Mouse (Mus musculus): ENCODE measurements at regions not wholly inside any gene's neighbourhood (a gene's known extent, or its start where the extent isn't known, plus 50 kb on each side); places are given as distances from the start of the nearest gene placed in this dataset.
A peak's percentile ranks its signal among the peaks of the same experiment; 100 is the strongest.
"Not testable (repeated sequence)": the region's sequence is repeated elsewhere in the genome, so short reads cannot be mapped to it uniquely, and the experiment has no call there.

DNA sequence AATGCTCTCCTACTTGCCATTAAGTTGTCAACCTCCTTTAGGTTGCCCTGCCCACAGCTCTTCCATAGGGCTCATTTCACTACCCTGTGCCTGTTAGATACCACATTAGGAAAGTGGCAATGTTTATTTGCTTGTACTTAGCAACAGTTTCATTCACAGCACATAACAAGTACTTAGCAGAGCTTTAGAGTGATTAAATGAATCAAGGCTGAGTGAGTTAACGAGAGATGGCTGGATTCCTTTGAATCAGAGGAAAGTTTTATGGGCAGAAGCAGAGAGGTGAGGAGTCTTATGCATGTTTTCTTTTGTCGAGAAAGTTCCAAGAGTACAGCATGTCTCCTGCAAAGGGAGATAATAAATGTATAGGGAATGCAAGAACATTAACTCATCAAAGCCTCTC is 60.5 kb downstream of the Ptgs2 start:
- no peak for DNase-seq (ENCODE audit: low spot score in 2 of 2)

DNA sequence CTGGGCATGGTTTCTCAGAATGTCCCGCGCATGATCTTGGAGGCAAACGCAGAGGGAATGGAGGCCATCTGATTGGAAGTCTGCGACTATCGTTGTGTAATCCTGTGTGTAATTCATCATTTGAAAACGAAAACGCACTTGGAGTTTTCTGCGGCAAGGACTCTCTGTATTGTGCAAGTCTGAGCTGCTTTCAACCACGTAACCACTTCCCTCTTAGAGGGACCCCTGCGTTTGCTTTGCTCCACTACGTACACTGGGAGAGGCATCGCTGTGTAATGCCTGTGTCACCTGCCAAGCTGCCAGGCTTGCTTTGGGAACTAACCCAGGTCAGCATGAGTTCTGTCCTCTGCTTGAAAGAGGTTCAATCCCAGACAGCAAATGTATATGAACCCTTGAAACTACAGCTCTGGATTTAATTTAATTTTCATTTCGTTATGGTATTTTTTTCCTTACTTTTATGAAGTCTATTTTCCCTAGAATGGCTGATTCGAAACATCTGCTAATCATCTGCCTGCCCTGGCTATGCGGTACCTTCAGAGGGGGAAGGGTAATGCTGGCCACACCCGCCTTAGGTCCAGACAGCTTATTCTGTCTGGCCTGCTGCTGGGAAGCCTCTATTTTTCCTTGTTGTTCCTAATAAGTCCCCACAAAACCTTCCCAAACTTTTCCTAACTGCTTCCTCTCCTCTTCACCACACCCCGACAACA is 65.2 kb downstream of the Ptgs2 start:
- no peak for DNase-seq (ENCODE audit: low spot score in 2 of 2)

- no peak for DNase-seq (ENCODE audit: low spot score in 2 of 2)
Observed at GRCm38 (mm10) chr1:150165597-150165973, 65.8 kb downstream of the Ptgs2 start.

GRCm38 (mm10) chr1:150167172-150167571 is 67.3 kb downstream of the Ptgs2 start:
- DNase-seq (ENCODE audit: low spot score in 2 of 2): no peak

DNA sequence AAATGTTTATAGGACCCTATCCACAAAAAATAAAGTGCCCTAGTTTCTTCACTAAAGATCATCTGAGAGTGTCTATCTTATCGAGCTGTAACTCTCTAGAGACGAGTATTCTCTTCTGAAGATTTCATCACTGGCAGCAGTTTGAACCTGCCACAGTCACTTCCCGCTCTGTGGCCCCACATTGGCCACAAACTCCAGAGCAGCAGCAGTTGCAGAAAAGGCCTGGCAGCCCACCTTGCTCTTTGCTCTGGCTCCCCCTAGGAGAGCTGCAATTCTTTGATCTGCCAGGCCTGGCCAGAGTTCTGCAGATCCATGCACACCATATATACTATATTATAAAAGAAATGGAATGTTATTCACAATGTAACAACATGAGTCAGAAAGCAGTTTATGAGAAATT is 74.4 kb downstream of the Ptgs2 start:
- no peak for DNase-seq (ENCODE audit: low spot score in 2 of 2)

- DNase-seq (ENCODE audit: low spot score in 2 of 2): no peak
Observed at GRCm38 (mm10) chr1:150177029-150177740, 77.4 kb downstream of the Ptgs2 start.

GRCm38 (mm10) chr1:150202022-150202421 is 102.2 kb downstream of the Ptgs2 start:
- no peak for DNase-seq (ENCODE audit: low spot score in 2 of 2)

GRCm38 (mm10) chr1:150212454-150212853 is 106.8 kb upstream of the Pdc start:
- DNase-seq (ENCODE audit: low spot score in 2 of 2): no peak

DNA sequence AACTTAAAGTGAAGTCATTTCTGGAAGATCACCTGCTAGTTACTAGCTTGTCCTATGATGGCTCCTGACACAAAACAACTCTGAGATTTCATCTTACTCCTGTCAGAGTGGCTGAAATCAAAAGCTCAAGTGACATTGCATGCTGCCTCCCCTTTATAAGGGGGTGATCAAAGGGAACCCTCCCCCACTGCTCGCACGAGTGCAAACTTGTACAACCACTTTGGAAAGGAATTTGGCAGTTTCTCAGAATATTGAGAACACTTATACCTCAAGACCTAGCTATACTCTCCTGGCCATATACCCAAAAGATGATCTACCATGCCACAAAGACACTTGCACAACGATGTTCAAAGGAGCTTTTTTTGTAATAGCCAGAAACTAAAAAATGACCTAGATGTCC is 102.5 kb upstream of the Pdc start:
- no peak for DNase-seq (ENCODE audit: low spot score in 2 of 2)

DNA sequence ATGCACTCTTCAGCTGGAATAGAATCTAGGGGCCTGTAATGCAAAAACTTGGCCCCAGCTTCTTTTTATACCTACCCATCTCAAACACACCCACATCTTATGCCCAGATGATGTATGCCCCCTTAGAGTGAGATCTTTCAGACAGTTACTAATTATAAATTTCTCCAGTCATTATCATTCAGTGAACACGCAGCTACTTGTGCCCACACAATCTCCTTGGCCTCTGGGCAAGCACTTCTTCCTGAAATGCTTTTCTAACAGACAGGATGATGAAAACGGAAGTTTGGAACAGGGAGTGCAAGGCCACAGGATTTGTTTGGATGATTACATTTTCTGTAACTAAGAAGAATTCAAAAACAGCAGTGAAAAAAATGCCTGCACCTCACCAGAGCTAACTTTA is 100.4 kb upstream of the Pdc start:
- no peak for DNase-seq (ENCODE audit: low spot score in 2 of 2)

GRCm38 (mm10) chr1:150225529-150225928 is 93.7 kb upstream of the Pdc start:
- DNase-seq (ENCODE audit: low spot score in 2 of 2): no peak

GRCm38 (mm10) chr1:150239504-150239903 is 79.7 kb upstream of the Pdc start:
- DNase-seq (ENCODE audit: low spot score in 2 of 2): not testable (repeated sequence)

GRCm38 (mm10) chr1:150240110-150240509 is 79.1 kb upstream of the Pdc start:
- no peak for DNase-seq (ENCODE audit: low spot score in 2 of 2)

DNA sequence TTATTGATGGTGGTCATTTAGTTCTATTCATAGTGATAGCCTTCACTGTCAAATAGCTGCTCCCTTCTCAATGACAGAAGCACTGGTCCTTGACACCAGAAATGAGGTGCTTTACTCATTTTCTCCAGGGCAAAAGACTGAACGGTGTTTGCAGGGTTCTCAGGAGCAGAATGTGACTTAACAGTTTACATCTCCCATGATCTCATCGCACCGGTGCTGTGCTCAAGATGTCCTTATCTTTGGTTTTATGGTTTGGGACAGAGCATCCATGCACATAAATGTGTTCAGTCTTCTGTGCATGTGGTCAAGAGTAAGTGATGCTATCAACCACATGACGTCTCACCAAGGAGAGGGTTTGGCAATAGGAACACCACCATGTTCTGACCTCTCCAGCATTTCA is 78.1 kb upstream of the Pdc start:
- DNase-seq (ENCODE audit: low spot score in 2 of 2): no peak

DNA sequence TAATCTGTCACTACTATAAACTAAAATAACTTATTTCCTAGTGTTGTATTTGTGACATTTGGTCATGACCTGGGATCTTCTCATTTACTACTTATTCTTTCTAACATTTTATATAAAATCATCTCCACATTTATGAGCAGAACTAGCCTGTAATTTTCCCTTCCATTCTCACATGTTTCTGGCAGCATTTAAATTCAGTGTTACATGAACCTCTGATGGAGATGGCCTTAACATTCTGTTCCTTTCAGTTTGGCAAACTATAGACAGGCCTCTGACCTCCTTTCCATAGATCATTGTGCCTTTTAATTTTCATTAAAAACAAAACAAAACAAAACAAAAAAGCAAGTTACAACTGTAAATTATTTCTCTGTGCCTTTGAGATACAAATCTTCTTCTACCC is 77.1 kb upstream of the Pdc start:
- DNase-seq (ENCODE audit: low spot score in 2 of 2): no peak

DNA sequence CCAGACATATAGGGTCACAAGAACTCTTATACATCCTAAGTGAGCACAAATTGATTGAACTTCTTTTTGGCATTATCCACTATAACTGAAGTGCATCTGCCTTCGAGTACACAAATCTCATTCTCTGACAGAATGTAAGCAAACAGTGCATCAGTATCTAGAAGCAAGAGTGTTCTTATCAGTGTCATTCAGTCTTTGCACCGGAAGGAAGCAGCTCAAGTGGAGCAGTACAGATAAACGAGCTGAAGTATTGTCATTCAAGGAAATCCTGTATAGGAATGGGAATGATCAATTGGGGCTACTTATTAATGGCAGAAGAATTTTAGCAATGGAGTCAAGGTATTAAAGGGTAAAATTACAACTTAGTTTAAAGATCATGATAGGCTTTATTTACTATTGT is 74.3 kb upstream of the Pdc start:
- no peak for DNase-seq (ENCODE audit: low spot score in 2 of 2)

DNA sequence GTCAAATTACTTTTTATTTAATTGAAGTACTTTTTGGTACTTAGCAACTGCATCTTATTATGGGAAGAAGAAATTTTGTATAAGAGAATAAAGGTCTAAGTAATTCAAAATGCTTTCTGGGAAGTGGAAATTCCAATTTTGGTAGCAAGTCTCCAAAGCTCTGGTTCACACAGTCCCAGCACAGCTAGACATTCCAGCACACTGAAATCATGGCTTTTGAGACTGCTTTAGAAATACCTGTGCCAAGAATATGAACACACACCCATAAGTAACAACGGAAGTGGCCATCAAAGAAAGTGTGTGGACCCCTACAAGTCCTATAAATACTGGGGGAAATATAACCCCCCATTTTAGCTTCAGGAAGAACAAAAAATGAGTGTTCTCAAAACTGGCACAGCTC is 67.8 kb upstream of the Pdc start:
- DNase-seq (ENCODE audit: low spot score in 2 of 2): no peak

- DNase-seq (ENCODE audit: low spot score in 2 of 2): no peak
Observed at GRCm38 (mm10) chr1:150251876-150252275, 67.3 kb upstream of the Pdc start.

DNA sequence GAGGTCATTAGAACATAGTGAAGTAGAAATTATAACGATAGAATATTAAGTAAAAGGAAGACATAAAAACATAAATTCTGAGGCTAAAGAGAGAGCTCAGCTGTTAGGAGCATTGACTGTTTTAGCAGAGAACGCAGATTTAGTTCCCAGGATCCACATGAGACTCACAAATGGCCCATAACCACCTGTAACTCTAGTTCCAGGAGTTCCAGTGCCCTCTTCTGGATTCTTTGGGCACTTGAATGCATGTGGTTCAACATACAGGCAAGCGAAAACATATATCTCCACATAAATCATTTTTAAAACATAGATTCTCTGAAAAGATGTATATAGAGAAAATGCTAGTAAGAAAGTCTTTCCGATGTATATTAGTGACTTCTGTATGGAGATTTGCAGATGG is 61.6 kb upstream of the Pdc start:
- DNase-seq (ENCODE audit: low spot score in 2 of 2): no peak

- DNase-seq (ENCODE audit: low spot score in 2 of 2): no peak
Observed at GRCm38 (mm10) chr1:150260355-150260754, 58.9 kb upstream of the Pdc start.

DNA sequence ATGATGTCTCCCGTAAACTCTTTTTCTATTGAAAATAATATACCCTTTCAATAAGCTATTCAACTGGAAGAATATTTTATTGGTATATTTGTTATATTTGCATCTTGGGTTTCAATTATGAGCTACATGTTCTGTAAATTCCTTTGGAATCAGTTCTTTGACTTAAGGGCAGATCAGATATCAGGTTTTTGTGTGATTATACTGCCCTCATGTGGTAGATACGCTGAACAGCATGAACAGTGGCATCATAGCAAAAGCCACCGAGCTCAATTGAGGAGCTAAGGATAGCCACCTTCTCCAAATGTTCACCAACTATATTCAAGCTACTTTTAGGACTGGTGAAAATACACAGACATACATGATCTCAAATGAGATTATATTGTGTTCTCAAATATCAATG is 52.7 kb upstream of the Pdc start:
- peak in 1 of 2 experiments; percentile 3 for DNase-seq (ENCODE audit: low spot score in 2 of 2)

GRCm38 (mm10) chr1:150267003-150267402 is 52.2 kb upstream of the Pdc start:
- no peak for DNase-seq (ENCODE audit: low spot score in 2 of 2)
